Mouse (Mus musculus) bone marrow macrophage, adult 2 months (primary cell): Measurements from ENCODE around the gene Trim15.

ENCODE experiments used
- CTCF ChIP-seq: IDR thresholded peaks from 2 replicates; pipeline ENCODE4 v1.5.1; 2012; ENCODE audit warnings: low read depth, mild to moderate bottlenecking, low read length, moderate library complexity
- POLR2A ChIP-seq: IDR thresholded peaks from 2 replicates; pipeline ENCODE4 v1.6.1; 2012; ENCODE audit warnings: mild to moderate bottlenecking, low read depth, low read length, borderline replicate concordance

- TF ChIP-seq CTCF, result no peak
- no peak for TF ChIP-seq POLR2A
Measured at GRCm38 (mm10) chr17:36825525-36825924, 41.5 kb downstream of the Trim15 start.
